Mouse (Mus musculus) heart, embryonic 11.5 days (tissue): ENCODE data around the gene Fgfrl1. TPM values are rescaled to one million over a fixed set of nuclear protein-coding genes. Genes with fewer than 3 reads are reported as not detected.

Experiments used
- ATAC-seq: fragments of 200-750 bp; cut with Nextera tagmentation; replicated peaks from 2 replicates; pipeline ENCODE4 v1.8.0; 2017; ENCODE audit warnings: moderate library complexity; ENCODE audit not compliant: insufficient number of reproducible peaks, low FRiP score, low TSS enrichment
- H3K27ac ChIP-seq: fragments of 300-500 bp; sonication (generic); 2 replicates; pipeline ENCODE4 v1.5.1; 2014; ENCODE audit warnings: mild to moderate bottlenecking, low read depth, low read length
- H3K27me3 ChIP-seq: fragments of 300-500 bp; sonication (generic); 2 replicates; pipeline ENCODE4 v1.6.1; 2014; ENCODE audit warnings: mild to moderate bottlenecking, low read length, mixed read lengths; ENCODE audit not compliant: control insufficient read depth, insufficient read depth
- H3K36me3 ChIP-seq: fragments of 300-500 bp; sonication (generic); 2 replicates; pipeline ENCODE4 v1.6.1; 2014; ENCODE audit warnings: mild to moderate bottlenecking, low read length, moderate library complexity, mixed read lengths; ENCODE audit not compliant: control insufficient read depth, insufficient read depth
- H3K4me1 ChIP-seq: fragments of 300-500 bp; sonication (generic); 2 replicates; pipeline ENCODE4 v1.6.1; 2014; ENCODE audit warnings: low read length; ENCODE audit not compliant: control insufficient read depth, insufficient read depth
- H3K4me2 ChIP-seq: fragments of 300-500 bp; sonication (generic); 2 replicates; pipeline ENCODE4 v1.6.1; 2014; ENCODE audit warnings: mild to moderate bottlenecking, moderate library complexity
- H3K4me3 ChIP-seq: fragments of 300-500 bp; sonication (generic); 2 replicates; pipeline ENCODE4 v1.5.1; 2014; ENCODE audit warnings: low read depth, low read length
- H3K9ac ChIP-seq: fragments of 300-500 bp; sonication (generic); 2 replicates; pipeline ENCODE4 v1.6.1; 2014; ENCODE audit warnings: mild to moderate bottlenecking, low read depth, low read length, moderate library complexity
- H3K9me3 ChIP-seq: fragments of 300-500 bp; sonication (generic); replicated peaks from 2 replicates; pipeline ENCODE4 v1.6.1; 2016; ENCODE audit warnings: low read length; ENCODE audit not compliant: control insufficient read depth
- WGBS: fragments of 180-500 bp; shearing (Covaris S2); extraction: QIAGEN DNeasy Blood & Tissue Kit; methylation state at CpG from one replicate; pipeline ENCODE4 v1.1.7; 2014; ENCODE audit not compliant: insufficient replicate concordance; 5-methylcytosine and 5-hydroxymethylcytosine counted together
- polyA plus RNA-seq: library from polyadenylated mRNA; unstranded; fragments of >200 nt; fragmentation: Nextera tagmentation; extraction: Ambion mirVana; gene quantifications from 2 replicates; pipeline ENCODE4 v1.2.1, GENCODE M21; 2014

The Fgfrl1 gene
- polyA plus RNA-seq, 1 experiment from 2014 or later: 28.0 TPM

DNA sequence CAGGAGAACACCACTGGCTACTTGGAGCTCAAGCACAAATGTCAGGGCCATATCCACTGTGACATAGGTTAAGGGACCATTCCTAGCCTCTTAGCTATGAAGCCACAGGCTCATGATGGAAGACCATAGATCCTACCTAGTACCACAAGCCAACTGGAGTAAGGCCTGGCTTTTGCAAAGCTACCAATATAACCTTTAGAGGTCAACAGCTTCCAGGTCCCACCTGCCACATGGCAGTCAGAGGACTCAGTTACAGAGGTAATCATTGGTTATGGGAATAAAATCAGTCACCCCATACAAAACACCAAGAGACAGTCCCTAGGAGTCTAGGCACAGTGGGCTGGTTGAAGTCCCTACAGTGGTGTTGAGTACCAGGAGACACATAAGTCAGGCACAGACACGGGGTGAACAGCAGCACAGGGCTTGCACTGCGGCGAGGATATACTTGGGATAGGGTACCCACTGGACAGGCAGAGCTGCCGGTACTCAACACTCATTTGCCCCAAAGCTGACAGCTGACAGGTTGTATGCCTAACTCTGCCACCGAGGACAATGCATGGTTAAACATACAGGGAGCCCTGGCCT is 41.0 kb upstream of the Fgfrl1 start:
- 82% methylated on average over 5 of the region's 5 CpGs for WGBS
- no peak overlapping the region for H3K4me2 ChIP-seq
- no peak for ATAC-seq
- no peaks in the 10 kb centered on the region for H3K9me3 ChIP-seq
- H3K36me3 ChIP-seq: peaks cover 15% of the 10 kb centered on the region
- H3K4me1 ChIP-seq: no peaks in the 10 kb centered on the region
- H3K27ac ChIP-seq: no peak overlapping the region
- H3K9ac ChIP-seq: no peak overlapping the region
- H3K27me3 ChIP-seq: no peaks in the 10 kb centered on the region
- H3K4me3 ChIP-seq: no peak overlapping the region

GRCm38 (mm10) chr5:108651823-108652222 is 40.4 kb upstream of the Fgfrl1 start:
- ATAC-seq: no peak
- H3K27me3 ChIP-seq: no peaks in the 10 kb centered on the region
- 54% methylated on average over 1 of the region's 1 CpGs for WGBS

DNA sequence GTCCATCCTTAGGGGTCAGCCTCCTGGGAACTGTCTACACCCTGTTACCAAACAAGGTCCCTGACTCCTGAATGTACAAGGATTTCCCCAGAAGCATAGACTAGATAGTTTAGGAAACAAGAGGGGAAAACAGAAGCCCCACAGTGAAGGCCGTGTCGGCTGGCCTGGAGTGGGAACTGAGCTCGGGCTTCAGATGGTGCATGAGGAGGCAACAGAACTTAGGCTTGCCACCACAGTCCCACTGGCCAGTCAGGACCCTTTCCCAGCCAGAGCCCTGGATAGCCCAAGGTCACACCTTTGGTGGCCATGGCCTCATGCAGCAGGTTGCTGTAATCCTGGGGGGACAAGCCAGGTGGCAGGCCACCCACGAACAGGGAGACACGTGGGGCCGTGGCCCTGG is 38.8 kb upstream of the Fgfrl1 start:
- Histone ChIP-seq H3K27me3 (no peaks in the 10 kb centered on the region), H3K27ac (no peak overlapping the region), H3K36me3 (peaks cover 8% of the 10 kb centered on the region), H3K4me3 (no peak overlapping the region), H3K9ac (no peak overlapping the region), H3K9me3 (no peaks in the 10 kb centered on the region), H3K4me1 (no peaks in the 10 kb centered on the region), H3K4me2 (no peak overlapping the region)
- ATAC-seq: no peak
- WGBS: 88% methylated on average over 6 of the region's 6 CpGs

More at GRCm38 (mm10) chr5:108651823-108652222, 40.4 kb upstream of the Fgfrl1 start:
- peaks cover 14% of the 10 kb centered on the region for H3K36me3 ChIP-seq
- H3K4me1 ChIP-seq: no peaks in the 10 kb centered on the region
- H3K9me3 ChIP-seq: no peaks in the 10 kb centered on the region
- H3K27ac ChIP-seq: no peak overlapping the region
- no peak overlapping the region for H3K4me2 ChIP-seq
- no peak overlapping the region for H3K9ac ChIP-seq
- H3K4me3 ChIP-seq: no peak overlapping the region

- Histone ChIP-seq H3K27ac (no peak overlapping the region), H3K4me3 (no peak overlapping the region), H3K36me3 (peaks cover 8% of the 10 kb centered on the region), H3K4me1 (peaks cover 1% of the 10 kb centered on the region), H3K27me3 (no peaks in the 10 kb centered on the region), H3K4me2 (no peak overlapping the region), H3K9me3 (no peaks in the 10 kb centered on the region), H3K9ac (no peak overlapping the region)
- WGBS: 86% methylated on average over 10 of the region's 10 CpGs
- ATAC-seq: no peak
These were observed 37.7 kb upstream of the Fgfrl1 start for GRCm38 (mm10) chr5:108654444-108654990.

- no peak overlapping the region for H3K4me3 ChIP-seq
- no peak overlapping the region for H3K4me2 ChIP-seq
- WGBS: 91% methylated on average over 9 of the region's 9 CpGs
- H3K9me3 ChIP-seq: no peaks in the 10 kb centered on the region
- no peaks in the 10 kb centered on the region for H3K27me3 ChIP-seq
- peaks cover 6% of the 10 kb centered on the region for H3K4me1 ChIP-seq
- no peak overlapping the region for H3K27ac ChIP-seq
- ATAC-seq: no peak
- no peak overlapping the region for H3K9ac ChIP-seq
- H3K36me3 ChIP-seq: peaks cover 8% of the 10 kb centered on the region
These were observed 36.8 kb upstream of the Fgfrl1 start for GRCm38 (mm10) chr5:108655381-108655780.

DNA sequence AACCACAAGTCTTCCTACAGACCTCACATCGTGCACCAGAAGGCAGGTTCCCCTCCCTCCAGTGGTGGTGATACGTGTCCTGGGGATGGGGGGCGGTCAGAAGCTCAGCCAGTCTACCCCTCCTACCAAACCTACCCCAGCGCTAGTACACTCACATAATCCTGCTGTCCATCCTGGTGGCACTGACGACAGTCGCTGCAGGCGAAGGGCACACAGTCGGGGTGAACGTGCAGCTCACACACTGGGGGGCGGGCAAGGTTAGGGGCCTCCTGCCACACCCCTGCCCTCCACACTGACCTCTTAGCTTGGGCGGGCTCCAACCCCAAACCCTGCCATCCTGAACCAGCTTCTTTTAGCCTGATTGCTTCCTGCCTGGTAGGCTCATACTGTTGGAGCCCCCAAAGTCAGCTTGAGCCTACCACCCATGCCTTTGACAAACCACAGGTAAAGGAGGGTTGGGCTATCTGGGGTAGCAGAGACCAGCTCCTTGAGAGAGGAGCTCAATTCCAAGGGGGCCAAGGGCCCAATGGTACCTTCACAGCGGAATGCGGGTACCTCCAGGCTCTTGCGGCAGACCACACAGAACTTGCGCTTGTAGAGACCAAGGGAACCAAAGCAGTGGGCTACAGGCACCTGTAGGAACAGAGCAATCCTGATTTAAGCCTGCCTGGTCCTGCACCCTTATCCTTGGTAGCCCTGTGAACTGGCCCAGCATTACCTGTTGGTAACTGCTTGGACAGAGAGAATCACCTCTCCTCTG is 36.1 kb upstream of the Fgfrl1 start:
- peaks cover 6% of the 10 kb centered on the region for H3K4me1 ChIP-seq
- H3K27ac ChIP-seq: no peak overlapping the region
- ATAC-seq: no peak
- H3K9me3 ChIP-seq: no peaks in the 10 kb centered on the region
- no peaks in the 10 kb centered on the region for H3K27me3 ChIP-seq
- H3K4me3 ChIP-seq: no peak overlapping the region
- H3K9ac ChIP-seq: no peak overlapping the region
- 88% methylated on average over 15 of the region's 15 CpGs for WGBS
- H3K36me3 ChIP-seq: peaks cover 8% of the 10 kb centered on the region
- no peak overlapping the region for H3K4me2 ChIP-seq

DNA sequence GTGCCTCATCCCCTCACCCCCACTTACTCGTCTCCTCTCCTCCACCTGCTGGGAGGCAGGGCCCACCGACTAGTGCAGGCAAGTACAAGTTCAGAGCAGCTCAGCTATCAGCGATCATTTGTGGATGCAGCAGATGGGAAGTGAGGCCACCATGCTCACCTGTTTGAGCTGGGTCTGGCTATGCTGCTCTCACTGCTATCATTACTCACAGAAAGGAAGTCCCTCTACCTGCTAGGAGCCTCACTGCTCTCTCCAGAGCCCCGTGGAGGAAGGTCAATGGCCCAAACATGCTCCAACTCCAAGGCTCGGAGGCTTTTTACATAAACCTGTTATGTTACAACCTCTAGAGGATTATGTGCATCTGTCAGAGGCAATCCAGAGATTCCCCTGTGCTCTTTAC is 34.8 kb upstream of the Fgfrl1 start:
- H3K4me1 ChIP-seq: peaks cover 6% of the 10 kb centered on the region
- H3K36me3 ChIP-seq: peaks cover 8% of the 10 kb centered on the region
- no peak for ATAC-seq
- no peak overlapping the region for H3K4me2 ChIP-seq
- no peak overlapping the region for H3K4me3 ChIP-seq
- H3K9ac ChIP-seq: no peak overlapping the region
- no peaks in the 10 kb centered on the region for H3K27me3 ChIP-seq
- no peaks in the 10 kb centered on the region for H3K9me3 ChIP-seq
- no peak overlapping the region for H3K27ac ChIP-seq
- 82% methylated on average over 5 of the region's 5 CpGs for whole genome bisulfite sequencing

DNA sequence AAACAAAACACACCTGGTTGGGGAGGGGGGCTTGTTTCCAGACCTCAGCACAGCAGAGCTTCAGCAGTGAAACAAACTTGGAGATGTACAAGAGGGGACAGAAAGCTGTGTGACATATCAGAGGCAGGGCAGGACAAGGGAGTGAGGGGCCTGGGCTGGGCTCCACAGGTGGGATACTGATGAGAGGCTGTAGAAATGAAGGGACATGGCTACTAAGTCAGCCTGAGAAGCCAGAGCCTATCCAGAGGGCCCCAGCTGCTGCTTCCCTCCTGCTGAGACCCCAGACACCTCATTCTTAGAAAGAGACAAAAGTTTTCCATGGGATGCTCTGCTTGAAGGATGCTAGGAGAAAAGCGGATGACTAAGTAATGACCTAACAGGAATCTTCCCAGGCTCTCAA is 33.6 kb upstream of the Fgfrl1 start:
- Histone ChIP-seq H3K27me3 (no peaks in the 10 kb centered on the region), H3K4me1 (peaks cover 6% of the 10 kb centered on the region), H3K27ac (no peak overlapping the region), H3K9me3 (no peaks in the 10 kb centered on the region), H3K4me3 (no peak overlapping the region), H3K4me2 (no peak overlapping the region), H3K36me3 (peaks cover 6% of the 10 kb centered on the region), H3K9ac (no peak overlapping the region)
- ATAC-seq: no peak
- WGBS: 96% methylated on average over 1 of the region's 1 CpGs
